Mouse (Mus musculus): ENCODE measurements at regions not wholly inside any gene's neighbourhood (a gene's known extent, or its start where the extent isn't known, plus 50 kb on each side); places are given as distances from the start of the nearest gene placed in this dataset.

DNA sequence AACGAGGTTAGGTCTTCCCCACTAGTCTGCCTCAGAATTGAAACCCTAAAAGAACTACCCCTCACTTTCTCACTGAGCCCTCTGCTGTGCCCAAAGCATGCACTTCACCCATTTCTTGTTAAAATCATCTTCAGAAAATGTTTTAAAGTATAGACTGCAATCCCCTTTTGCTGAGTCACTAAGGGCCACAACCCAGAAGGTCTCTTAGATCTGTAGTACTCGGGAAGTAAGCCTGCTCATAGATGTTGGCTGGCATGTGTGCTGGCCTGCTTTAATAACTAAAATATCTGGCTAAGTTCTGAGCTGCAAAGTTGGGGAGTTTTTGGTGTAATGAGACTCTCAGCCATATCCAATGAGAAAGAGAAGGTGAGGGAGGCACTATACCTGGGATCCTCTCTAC lies 329.9 kb downstream of the Insc start:
- Histone ChIP-seq H3K9ac (ENCODE audit: insufficient read depth, low read depth) (no peak overlapping the region), H3K4me3 (replicated peaks in 1 of 3; ENCODE audit: low read depth in 2 of 3, low read length in 2 of 3, poor library complexity in 1 of 3) (no peak overlapping the region), H3K9me3 (replicated peaks; ENCODE audit: low read length) (no peaks in the 10 kb centered on the region), H3K27ac (ENCODE audit: insufficient read depth, low read depth) (no peak overlapping the region), H3K27me3 (replicated peaks) (peaks cover 2% of the 10 kb centered on the region), H3K36me3 (replicated peaks in 1 of 2; ENCODE audit: control insufficient read depth in 1 of 2, insufficient read depth in 1 of 2, low read length in 1 of 2) (no peaks in the 10 kb centered on the region), H3K4me1 (ENCODE audit: control insufficient read depth in 1 of 2, insufficient read depth in 2 of 2) (no peaks in the 10 kb centered on the region), H3K79me2 (replicated peaks; ENCODE audit: control insufficient read depth, extremely low read depth, insufficient read depth, poor library complexity, severe bottlenecking) (no peaks in the 10 kb centered on the region), H3K4me2 (ENCODE audit: insufficient read depth, low read depth, poor library complexity, severe bottlenecking) (no peak overlapping the region)
- in situ Hi-C loops (cut with MboI; ENCODE audit: low pct_ligation_motif_present, low pct_unique_long_range_greater_than_20kb, low sequenced_read_pairs) (no loop called here), dilution Hi-C loops (cut with MboI; ENCODE audit: extremely low pct_ligation_motif_present, extremely low pct_unique_long_range_greater_than_20kb, low sequenced_read_pairs) (no loop called here)
- no peak for TF ChIP-seq BHLHE40 (IDR thresholded peaks at IDR 0.05; ENCODE audit: low read depth, low read length)
- no peak for TF ChIP-seq CTCF (conservative IDR thresholded peaks at IDR 0.05 in 1 of 2, IDR thresholded peaks at IDR 0.05 in 1 of 2; ENCODE audit: low read depth in 2 of 2, low read length in 2 of 2)
- DNase-seq (ENCODE audit: extremely low read depth): no peak

DNA sequence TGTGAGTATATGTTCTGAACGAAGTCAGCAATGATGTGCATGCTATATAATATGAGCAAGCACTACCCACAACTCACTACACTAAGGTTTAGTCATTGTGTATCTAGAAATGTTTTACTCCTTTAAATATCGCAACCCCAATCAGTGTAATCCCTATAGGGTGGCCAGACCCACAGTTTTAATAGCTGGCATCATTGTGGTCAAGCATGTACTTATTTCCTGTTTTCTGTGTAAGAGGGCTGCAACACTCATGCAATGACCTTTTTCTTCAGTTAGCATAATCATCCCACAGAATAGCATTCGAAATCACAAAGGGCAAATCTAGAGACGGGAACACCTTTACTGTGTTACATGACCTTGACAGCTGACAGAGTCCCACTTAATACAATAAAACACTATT lies 333.3 kb downstream of the Insc start:
- TF ChIP-seq JUND (conservative IDR thresholded peaks at IDR 0.05; ENCODE audit: low read depth, low read length) (no peak), ZKSCAN1 (IDR thresholded peaks at IDR 0.05; ENCODE audit: borderline replicate concordance, low read depth, low read length) (no peak), MAZ (IDR thresholded peaks at IDR 0.05; ENCODE audit: low read depth, low read length) (no peak), USF1 (IDR thresholded peaks at IDR 0.05; ENCODE audit: low read depth, low read length) (no peak), MAX (IDR thresholded peaks at IDR 0.05; ENCODE audit: low read length) (no peak), RAD21 (IDR thresholded peaks at IDR 0.05; ENCODE audit: low read depth, low read length) (no peak), NELFE (IDR thresholded peaks at IDR 0.05; ENCODE audit: low read depth, low read length) (no peak), ETS1 (conservative IDR thresholded peaks at IDR 0.05; ENCODE audit: low read depth, low read length) (no peak), E2F4 (IDR thresholded peaks at IDR 0.05; ENCODE audit: insufficient replicate concordance, low read depth, low read length) (no peak), MYC (IDR thresholded peaks at IDR 0.05; ENCODE audit: low read depth, low read length) (no peak), MXI1 (IDR thresholded peaks at IDR 0.05; ENCODE audit: low read depth, low read length) (no peak), USF2 (conservative IDR thresholded peaks at IDR 0.05; ENCODE audit: low read depth, low read length) (no peak), UBTF (IDR thresholded peaks at IDR 0.05; ENCODE audit: low read depth, low read length) (no peak), PAX5 (IDR thresholded peaks at IDR 0.05; ENCODE audit: low read length) (no peak), ZC3H11A (IDR thresholded peaks at IDR 0.05; ENCODE audit: low read depth, low read length) (no peak), JUN (IDR thresholded peaks at IDR 0.05; ENCODE audit: insufficient read depth, low read depth, low read length) (no peak)
- Histone ChIP-seq H3K9ac (ENCODE audit: insufficient read depth, low read depth) (no peak overlapping the region), H3K4me1 (ENCODE audit: control insufficient read depth in 1 of 2, insufficient read depth in 2 of 2) (no peaks in the 10 kb centered on the region), H3K79me2 (replicated peaks; ENCODE audit: control insufficient read depth, extremely low read depth, insufficient read depth, poor library complexity, severe bottlenecking) (no peaks in the 10 kb centered on the region), H3K4me3 (replicated peaks in 1 of 3; ENCODE audit: low read depth in 2 of 3, low read length in 2 of 3, poor library complexity in 1 of 3) (no peak overlapping the region), H3K27ac (ENCODE audit: insufficient read depth, low read depth) (no peak overlapping the region), H3K36me3 (replicated peaks in 1 of 2; ENCODE audit: control insufficient read depth in 1 of 2, insufficient read depth in 1 of 2, low read length in 1 of 2) (no peaks in the 10 kb centered on the region), H3K4me2 (ENCODE audit: insufficient read depth, low read depth, poor library complexity, severe bottlenecking) (no peak overlapping the region), H3K9me3 (replicated peaks; ENCODE audit: low read length) (no peaks in the 10 kb centered on the region), H3K27me3 (replicated peaks) (peaks cover 2% of the 10 kb centered on the region)
- in situ Hi-C loops (cut with MboI; ENCODE audit: low pct_ligation_motif_present, low pct_unique_long_range_greater_than_20kb, low sequenced_read_pairs): no loop called here
- dilution Hi-C loops (cut with MboI; ENCODE audit: extremely low pct_ligation_motif_present, extremely low pct_unique_long_range_greater_than_20kb, low sequenced_read_pairs): no loop called here
- DNase-seq (ENCODE audit: extremely low read depth): no peak

All from CH12.LX (cell line).